ENCODE assay signal across 11 mouse cellular contexts in the genomic region with DNA sequence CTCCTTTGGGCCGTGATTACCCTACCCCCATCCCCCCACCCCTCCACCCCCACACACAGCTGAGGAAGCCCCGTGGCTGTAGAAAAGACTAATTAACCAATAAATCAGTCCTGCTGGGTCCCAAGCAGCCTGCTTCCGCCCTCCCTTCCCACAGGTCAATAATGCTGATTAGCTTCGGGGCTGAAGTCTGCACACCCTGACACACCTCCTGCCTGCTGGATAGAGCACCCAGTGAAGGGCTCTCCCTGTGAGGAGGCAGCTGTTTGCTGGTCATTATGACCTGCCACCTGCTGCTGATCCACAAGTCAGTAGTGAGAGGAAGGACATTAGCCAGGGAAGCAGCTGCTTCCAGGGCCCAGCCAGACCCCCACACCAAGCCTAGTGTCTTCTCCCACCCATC. TPM values are rescaled to one million over a fixed set of nuclear protein-coding genes. Genes with fewer than 3 reads are reported as not detected.
DNase-seq lines count a peak whose midpoint lies in the region; ATAC-seq and TF ChIP-seq lines count a peak whose summit lies in the region.
"Had no signal": no experiment of that assay in that cellular context is flagged by ENCODE, and none has a peak within 500 bp of the region (broad histone marks: within the 10 kb centered on the region; RNA-seq: fewer than 3 reads in every experiment).

No protein-coding gene starts in this region.

- WGBS in kidney, postnatal 0 days, result 13% methylated on average over 4 of the region's 4 CpGs
- whole genome bisulfite sequencing in intestine, embryonic 14.5 days, result 7% methylated on average over 4 of the region's 4 CpGs
- 29% methylated on average over 4 of the region's 4 CpGs for WGBS in stomach, postnatal 0 days

- TF ChIP-seq EP300 in stomach, postnatal 0 days (optimal IDR thresholded peaks at IDR 0.05), result no peak

- peaks cover 30% of the 10 kb centered on the region; the same call in 1 of the 2 replicates for H3K4me1 ChIP-seq in kidney, postnatal 0 days (replicated peaks; ENCODE audit: insufficient read depth, low read length)
- H3K4me1 ChIP-seq in intestine, embryonic 14.5 days (replicated peaks; ENCODE audit: control insufficient read depth, insufficient read depth, low read length), result peaks cover 14% of the 10 kb centered on the region; the same call in 1 of the 2 replicates
- H3K4me1 ChIP-seq in stomach, postnatal 0 days (replicated peaks; ENCODE audit: control insufficient read depth, insufficient read depth), result peaks cover 1% of the 10 kb centered on the region

- H3K36me3 ChIP-seq in kidney, postnatal 0 days (ENCODE audit: insufficient read depth, low read length), result no peaks in the 10 kb centered on the region
- no peaks in the 10 kb centered on the region for H3K36me3 ChIP-seq in intestine, embryonic 14.5 days (ENCODE audit: control insufficient read depth, insufficient read depth, low read length)
- H3K36me3 ChIP-seq in stomach, postnatal 0 days (ENCODE audit: control insufficient read depth, insufficient read depth, low read length), result no peaks in the 10 kb centered on the region

- H3K4me2 ChIP-seq in kidney, postnatal 0 days (ENCODE audit: low read length), result no peak overlapping the region
- H3K4me2 ChIP-seq in intestine, embryonic 14.5 days (ENCODE audit: low read length), result no peak overlapping the region
- no peak overlapping the region for H3K4me2 ChIP-seq in stomach, postnatal 0 days (replicated peaks; ENCODE audit: low read depth)

- DNase-seq in kidney, postnatal 0 days (ENCODE audit: low spot score), result peak; percentile 28
- no peak for DNase-seq in kidney, postnatal 4 days
- DNase-seq in intestine, embryonic 14.5 days (ENCODE audit: low spot score), result no peak
- peak; percentile 70 for DNase-seq in mesoderm, embryonic 11.5 days (ENCODE audit: low read depth, low spot score)
- DNase-seq in stomach, postnatal 0 days (ENCODE audit: low spot score), result peak; percentile 58
- no peak for DNase-seq in heart, adult 11 months
- DNase-seq in cerebellum, adult 8-10 months, result no peak
- DNase-seq: cerebellum, adult 9-11 months; heart, adult 2 months; heart, postnatal 4 days had no signal

- no peak overlapping the region for H3K27ac ChIP-seq in kidney, postnatal 0 days
- peak overlapping the region; percentile 17; the same call in 1 of the 2 replicates for H3K27ac ChIP-seq in intestine, embryonic 14.5 days (ENCODE audit: low read depth)
- peak overlapping the region; percentile 53; the same call in 1 of the 2 replicates for H3K27ac ChIP-seq in stomach, postnatal 0 days (replicated peaks)
- H3K27ac ChIP-seq: heart, adult 2 months; layer of hippocampus, adult 2 months had no signal

- peaks cover 12% of the 10 kb centered on the region for H3K27me3 ChIP-seq in kidney, postnatal 0 days (ENCODE audit: insufficient read depth, low read length)
- H3K27me3 ChIP-seq in intestine, embryonic 14.5 days (replicated peaks; ENCODE audit: control insufficient read depth, insufficient read depth, low read length), result peaks cover 33% of the 10 kb centered on the region
- H3K27me3 ChIP-seq in stomach, postnatal 0 days (ENCODE audit: control insufficient read depth, insufficient read depth, low read length), result no peaks in the 10 kb centered on the region

- H3K9me3 ChIP-seq in kidney, postnatal 0 days (replicated peaks; ENCODE audit: low read length), result no peaks in the 10 kb centered on the region
- no peaks in the 10 kb centered on the region for H3K9me3 ChIP-seq in intestine, embryonic 14.5 days (ENCODE audit: control insufficient read depth, low read length)
- H3K9me3 ChIP-seq in stomach, postnatal 0 days (ENCODE audit: control insufficient read depth, low read length), result no peaks in the 10 kb centered on the region

- ATAC-seq in kidney, postnatal 0 days (replicated peaks; ENCODE audit: low FRiP score, low read depth), result no peak
- peak; percentile 48 for ATAC-seq in intestine, embryonic 14.5 days (replicated peaks; ENCODE audit: low FRiP score, low TSS enrichment, low read depth)
- peak; percentile 72 for ATAC-seq in stomach, postnatal 0 days (ENCODE audit: low FRiP score, low TSS enrichment)

- TF ChIP-seq CTCF in kidney, postnatal 0 days (IDR thresholded peaks at IDR 0.05; ENCODE audit: low read depth), result no peak
- no peak for TF ChIP-seq CTCF in stomach, postnatal 0 days (IDR thresholded peaks at IDR 0.05; ENCODE audit: low read depth)

- no peak overlapping the region for H3K9ac ChIP-seq in kidney, postnatal 0 days (ENCODE audit: low read depth, low read length)
- H3K9ac ChIP-seq in intestine, embryonic 14.5 days (ENCODE audit: low read length), result no peak overlapping the region
- no peak overlapping the region for H3K9ac ChIP-seq in stomach, postnatal 0 days (ENCODE audit: low read length)

- H3K4me3 ChIP-seq in kidney, postnatal 0 days (replicated peaks; ENCODE audit: low read depth, low read length), result no peak overlapping the region
- H3K4me3 ChIP-seq in intestine, embryonic 14.5 days (ENCODE audit: low read depth, low read length), result no peak overlapping the region
- no peak overlapping the region for H3K4me3 ChIP-seq in stomach, postnatal 0 days (ENCODE audit: low read depth, low read length)
- H3K4me3 ChIP-seq: heart, adult 2 months; layer of hippocampus, adult 2 months had no signal

RNA-seq across cellular contexts. Expression of a gene that starts 3.2 kb away (rescaled TPM):
- polyA plus RNA-seq in kidney, postnatal 0 days (2015; fragmentation: Nextera tagmentation; extraction: Ambion mirVana), result 0.13 and 0.24 TPM in 2 replicates
- 1.0 and 1.1 TPM in 2 replicates for polyA plus RNA-seq in intestine, embryonic 14.5 days (2014; fragmentation: Nextera tagmentation; extraction: Ambion mirVana)
- 0.31 and 0.34 TPM in 2 replicates for polyA plus RNA-seq in stomach, postnatal 0 days (2015; fragmentation: Nextera tagmentation; extraction: Ambion mirVana)
- polyA plus RNA-seq: heart, adult 2 months had no signal

RNA-seq across cellular contexts. Expression of a gene that starts 16.6 kb away (rescaled TPM):
- 522 and 524 TPM in 2 replicates for polyA plus RNA-seq in kidney, postnatal 0 days (2015; fragmentation: Nextera tagmentation; extraction: Ambion mirVana)
- polyA plus RNA-seq in intestine, embryonic 14.5 days (2014; fragmentation: Nextera tagmentation; extraction: Ambion mirVana), result 160 and 192 TPM in 2 replicates
- polyA plus RNA-seq in stomach, postnatal 0 days (2015; fragmentation: Nextera tagmentation; extraction: Ambion mirVana), result 285 and 309 TPM in 2 replicates

RNA-seq across cellular contexts. Expression of a gene that starts 17.9 kb away (rescaled TPM):
- polyA plus RNA-seq in kidney, postnatal 0 days (2015; fragmentation: Nextera tagmentation; extraction: Ambion mirVana), result 42.5 and 42.6 TPM in 2 replicates
- 49.4 and 50.0 TPM in 2 replicates for polyA plus RNA-seq in intestine, embryonic 14.5 days (2014; fragmentation: Nextera tagmentation; extraction: Ambion mirVana)
- 27.1 and 28.0 TPM in 2 replicates for polyA plus RNA-seq in stomach, postnatal 0 days (2015; fragmentation: Nextera tagmentation; extraction: Ambion mirVana)

RNA-seq across cellular contexts. Expression of a gene that starts 30.1 kb away (rescaled TPM):
- 199 and 218 TPM in 2 replicates for polyA plus RNA-seq in kidney, postnatal 0 days (2015; fragmentation: Nextera tagmentation; extraction: Ambion mirVana)
- polyA plus RNA-seq in intestine, embryonic 14.5 days (2014; fragmentation: Nextera tagmentation; extraction: Ambion mirVana), result 244 and 264 TPM in 2 replicates
- 132 and 135 TPM in 2 replicates for polyA plus RNA-seq in stomach, postnatal 0 days (2015; fragmentation: Nextera tagmentation; extraction: Ambion mirVana)

Comparison
In these comparisons a context has a peak if more than half of its experiments do, and no peak if none do; other contexts are left out.
1. DNase-seq: peak in kidney, postnatal 0 days (single experiment), mesoderm, embryonic 11.5 days (single experiment) and stomach, postnatal 0 days (single experiment); none in kidney, postnatal 4 days (0 of 2), intestine, embryonic 14.5 days (single experiment), heart, adult 11 months (single experiment) and cerebellum, adult 8-10 months (single experiment).